Mouse (Mus musculus) forebrain, postnatal 0 days (tissue): ENCODE results near the gene Gas2l1. TPM values are rescaled to one million over a fixed set of nuclear protein-coding genes. Genes with fewer than 3 reads are reported as not detected.

ENCODE experiments used
- ATAC-seq: fragments of 200-750 bp; cut with Nextera tagmentation; 2 replicates; pipeline ENCODE4 v1.8.0; 2017; ENCODE audit warnings: mild to moderate bottlenecking, moderate library complexity
- DNase-seq: peaks from one replicate; pipeline ENCODE4 v3.0.0-alpha.2; 2015
- H3K27ac ChIP-seq: fragments of 300-500 bp; sonication (generic); 2 replicates; pipeline ENCODE4 v1.5.1; 2014; ENCODE audit warnings: low read depth, mild to moderate bottlenecking, antibody characterized with exemption, low read length, moderate library complexity, mixed read lengths
- H3K27me3 ChIP-seq: fragments of 300-500 bp; sonication (generic); 2 replicates; pipeline ENCODE4 v1.6.1; 2014; ENCODE audit warnings: mild to moderate bottlenecking, low read length, mixed read lengths; ENCODE audit not compliant: insufficient read depth
- H3K36me3 ChIP-seq: fragments of 300-500 bp; sonication (generic); 2 replicates; pipeline ENCODE4 v1.6.1; 2014; ENCODE audit warnings: mild to moderate bottlenecking, moderate library complexity; ENCODE audit not compliant: insufficient read depth
- H3K4me1 ChIP-seq: fragments of 300-500 bp; sonication (generic); 2 replicates; pipeline ENCODE4 v1.6.1; 2014; ENCODE audit warnings: antibody characterized with exemption; ENCODE audit not compliant: insufficient read depth
- H3K4me2 ChIP-seq: fragments of 300-500 bp; sonication (generic); 2 replicates; pipeline ENCODE4 v1.6.1; 2014; ENCODE audit warnings: low read depth, mild to moderate bottlenecking, moderate library complexity
- H3K4me3 ChIP-seq: fragments of 300-500 bp; sonication (generic); 2 replicates; pipeline ENCODE4 v1.5.1; 2014; ENCODE audit warnings: low read depth, low read length, mixed read lengths
- H3K9ac ChIP-seq: fragments of 300-500 bp; sonication (generic); 2 replicates; pipeline ENCODE4 v1.6.1; 2014; ENCODE audit warnings: mild to moderate bottlenecking
- H3K9me3 ChIP-seq: fragments of 300-500 bp; sonication (generic); 2 replicates; pipeline ENCODE4 v1.6.1; 2016; ENCODE audit warnings: low read length
- CTCF ChIP-seq: sonication (generic); IDR thresholded peaks from 2 replicates; pipeline ENCODE4 v1.5.1; 2016; ENCODE audit warnings: antibody characterized with exemption, control low read depth, low read depth
- WGBS: fragments of 180-500 bp; shearing (Covaris S2); extraction: QIAGEN DNeasy Blood & Tissue Kit; methylation state at CpG from one replicate; pipeline ENCODE4 v1.1.7; 2014; 5-methylcytosine and 5-hydroxymethylcytosine counted together
- polyA plus RNA-seq: library from polyadenylated mRNA; unstranded; fragments of >200 nt; fragmentation: Nextera tagmentation; extraction: Ambion mirVana; gene quantifications from 2 replicates; pipeline ENCODE4 v1.2.1, GENCODE M21; 2015
- total RNA-seq: library from RNA; depleted of rRNA; stranded (reverse); fragments of >200 nt; gene quantifications from 2 replicates; pipeline ENCODE4 v1.2.3, GENCODE M21; 2014

Gas2l1 gene
- total and polyA plus RNA-seq, 2 experiments from 2014 or later, result 23.3 to 25.9 TPM

- H3K9ac ChIP-seq, result peak overlapping the region; percentile 91
- H3K36me3 ChIP-seq, result no peaks in the 10 kb centered on the region
- H3K4me3 ChIP-seq, result peak overlapping the region; percentile 93
- peak overlapping the region; percentile 98 for H3K27ac ChIP-seq
- H3K9me3 ChIP-seq, result no peaks in the 10 kb centered on the region
- TF ChIP-seq CTCF, result peak; percentile 28
- no peaks in the 10 kb centered on the region for H3K27me3 ChIP-seq
- no peak for ATAC-seq
- WGBS, result 2% methylated on average over 7 of the region's 7 CpGs
- no peak for DNase-seq
- peaks cover 16% of the 10 kb centered on the region; the same call in 1 of the 2 replicates for H3K4me1 ChIP-seq
- H3K4me2 ChIP-seq, result peak overlapping the region; percentile 71
These were observed 35.2 kb upstream of the Gas2l1 start for GRCm38 (mm10) chr11:5100283-5100682.

GRCm38 (mm10) chr11:5099576-5100183 is 34.6 kb upstream of the Gas2l1 start:
- Histone ChIP-seq H3K4me2 (peak overlapping the region; percentile 71), H3K27me3 (no peaks in the 10 kb centered on the region), H3K36me3 (no peaks in the 10 kb centered on the region), H3K9me3 (no peaks in the 10 kb centered on the region), H3K9ac (peak overlapping the region; percentile 91), H3K4me3 (peak overlapping the region; percentile 93), H3K27ac (peak overlapping the region; percentile 98), H3K4me1 (peaks cover 16% of the 10 kb centered on the region; the same call in 1 of the 2 replicates)
- peak; percentile 82 for DNase-seq
- WGBS, result under 1% methylated on average over 31 of the region's 31 CpGs
- TF ChIP-seq CTCF, result no peak
- peak; percentile 59 for ATAC-seq

DNA sequence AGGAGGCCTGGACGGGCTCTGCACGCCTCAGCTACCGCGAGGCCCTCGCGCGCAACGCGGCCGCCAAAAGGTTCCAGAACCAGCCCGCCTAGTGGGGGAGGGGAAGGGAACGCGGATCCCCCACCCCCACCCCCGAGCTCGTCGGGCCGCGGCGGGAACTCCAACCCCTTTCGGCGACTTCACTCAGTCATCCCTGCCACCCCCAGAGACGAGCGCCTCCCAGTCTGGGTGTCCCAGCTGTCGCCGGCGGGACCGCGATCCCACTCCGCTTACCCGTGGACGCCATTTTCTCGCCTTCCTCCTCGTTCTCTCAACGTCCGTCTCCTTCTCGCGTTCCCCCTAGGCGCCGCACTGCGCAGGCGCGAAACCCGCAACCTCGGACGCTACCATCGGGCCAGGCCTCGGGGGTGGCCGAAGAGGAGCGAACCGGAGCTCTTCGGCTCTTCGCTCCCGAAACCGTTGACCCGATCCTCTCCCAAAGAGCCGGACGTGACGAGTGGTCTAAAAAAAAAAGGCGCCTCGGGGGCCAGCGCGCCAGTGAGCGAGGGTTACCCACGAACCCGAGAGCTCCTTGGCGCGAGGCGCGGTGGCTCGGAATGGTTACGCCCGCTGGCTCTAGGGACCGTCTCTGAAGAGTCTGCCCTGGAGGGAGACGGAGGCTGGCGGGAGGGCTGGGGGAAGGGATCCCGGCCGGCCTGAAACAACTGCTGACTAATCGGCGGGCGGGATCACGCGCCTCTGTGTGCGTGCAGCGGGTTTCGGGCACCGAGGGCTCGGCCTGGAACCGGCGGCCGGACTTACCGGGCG is 33.8 kb upstream of the Gas2l1 start, which contains the start of the genes Rhbdd3 and Ewsr1:
Gene Rhbdd3, plus strand, starts transcription at position 191 of the 807 bp plus-strand sequence.
Gene Ewsr1, minus strand, starts transcription at position 531 of the 807 bp plus-strand sequence.
- peak; percentile 93 for ATAC-seq
- WGBS, result 2% methylated on average over 90 of the region's 92 CpGs
- DNase-seq, result peak; percentile 99
- peak within 1 kb of the TSS; percentile 91 for H3K9ac ChIP-seq
- H3K4me1 ChIP-seq, result peaks cover 16% of the 10 kb centered on the region; the same call in 1 of the 2 replicates
- H3K27me3 ChIP-seq, result no peaks in the 10 kb centered on the region
- H3K9me3 ChIP-seq, result no peaks in the 10 kb centered on the region
- H3K27ac ChIP-seq, result peak within 1 kb of the TSS; percentile 98
- no peaks in the 10 kb centered on the region for H3K36me3 ChIP-seq
- H3K4me2 ChIP-seq, result peak within 1 kb of the TSS; percentile 75
- TF ChIP-seq CTCF, result no peak
- H3K4me3 ChIP-seq, result peak within 1 kb of the TSS; percentile 93

DNA sequence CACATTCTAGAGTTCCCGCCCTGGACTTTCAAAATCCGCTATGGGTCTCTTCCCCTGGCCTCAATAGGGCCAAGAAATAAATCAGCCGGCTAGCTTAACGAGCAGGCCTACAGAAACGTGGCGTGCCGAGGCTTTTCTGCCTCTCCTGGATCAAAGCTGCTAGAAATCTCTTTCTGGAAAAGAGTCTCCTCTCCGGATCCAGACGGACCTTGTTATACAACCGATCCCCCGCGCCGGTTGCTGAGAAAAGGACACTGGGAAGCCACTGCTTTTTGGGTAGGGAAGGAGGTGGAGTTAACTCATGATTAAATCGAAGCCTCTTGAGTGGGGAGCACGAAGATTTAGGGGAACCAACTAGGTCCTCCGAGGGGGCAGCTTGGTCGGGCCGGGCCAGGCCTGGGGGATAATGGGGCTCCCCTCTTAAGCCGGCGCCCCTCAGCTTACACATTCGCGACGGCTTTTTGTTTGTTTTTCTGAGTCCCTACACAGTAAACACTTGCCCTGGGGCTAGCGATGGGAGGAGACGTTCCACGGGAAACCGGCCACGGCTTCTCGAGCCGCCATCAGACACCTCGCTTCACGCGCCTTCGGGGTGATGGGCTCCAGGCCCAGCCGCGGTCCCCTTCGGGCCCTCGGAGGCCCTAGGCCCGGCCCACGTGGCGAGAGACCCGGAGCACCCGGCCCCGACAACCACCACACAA is 33.1 kb upstream of the Gas2l1 start:
- peak; percentile 34 for DNase-seq
- peak overlapping the region; percentile 98 for H3K27ac ChIP-seq
- peak overlapping the region; percentile 75 for H3K4me2 ChIP-seq
- H3K36me3 ChIP-seq, result no peaks in the 10 kb centered on the region
- no peak for ATAC-seq
- peak overlapping the region; percentile 93 for H3K4me3 ChIP-seq
- peak overlapping the region; percentile 91 for H3K9ac ChIP-seq
- H3K27me3 ChIP-seq, result no peaks in the 10 kb centered on the region
- TF ChIP-seq CTCF, result no peak
- 2% methylated on average over 44 of the region's 44 CpGs for WGBS
- H3K4me1 ChIP-seq, result peaks cover 16% of the 10 kb centered on the region; the same call in 1 of the 2 replicates
- H3K9me3 ChIP-seq, result no peaks in the 10 kb centered on the region

GRCm38 (mm10) chr11:5096480-5097020 is 31.4 kb upstream of the Gas2l1 start:
- no peak for ATAC-seq
- peak overlapping the region; percentile 93 for H3K4me3 ChIP-seq
- H3K27me3 ChIP-seq, result no peaks in the 10 kb centered on the region
- peak overlapping the region; percentile 75 for H3K4me2 ChIP-seq
- DNase-seq, result no peak
- H3K9ac ChIP-seq, result no peak overlapping the region
- no peak for TF ChIP-seq CTCF
- no peak overlapping the region for H3K27ac ChIP-seq
- H3K36me3 ChIP-seq, result peaks cover 8% of the 10 kb centered on the region
- 54% methylated on average over 8 of the region's 8 CpGs for WGBS
- H3K4me1 ChIP-seq, result peaks cover 16% of the 10 kb centered on the region; the same call in 1 of the 2 replicates
- H3K9me3 ChIP-seq, result no peaks in the 10 kb centered on the region

- DNase-seq (no peak), ATAC-seq (no peak)
- Histone ChIP-seq H3K4me3 (no peak overlapping the region), H3K27me3 (no peaks in the 10 kb centered on the region), H3K4me2 (no peak overlapping the region), H3K36me3 (peaks cover 14% of the 10 kb centered on the region), H3K9ac (no peak overlapping the region), H3K9me3 (no peaks in the 10 kb centered on the region), H3K27ac (no peak overlapping the region), H3K4me1 (peaks cover 14% of the 10 kb centered on the region; the same call in 1 of the 2 replicates)
- TF ChIP-seq CTCF, result no peak
- WGBS, result 66% methylated on average over 5 of the region's 5 CpGs
These were observed 30.8 kb upstream of the Gas2l1 start for GRCm38 (mm10) chr11:5095877-5096276.
